ENCODE assay signal across 16 mouse cellular contexts in the genomic region with DNA sequence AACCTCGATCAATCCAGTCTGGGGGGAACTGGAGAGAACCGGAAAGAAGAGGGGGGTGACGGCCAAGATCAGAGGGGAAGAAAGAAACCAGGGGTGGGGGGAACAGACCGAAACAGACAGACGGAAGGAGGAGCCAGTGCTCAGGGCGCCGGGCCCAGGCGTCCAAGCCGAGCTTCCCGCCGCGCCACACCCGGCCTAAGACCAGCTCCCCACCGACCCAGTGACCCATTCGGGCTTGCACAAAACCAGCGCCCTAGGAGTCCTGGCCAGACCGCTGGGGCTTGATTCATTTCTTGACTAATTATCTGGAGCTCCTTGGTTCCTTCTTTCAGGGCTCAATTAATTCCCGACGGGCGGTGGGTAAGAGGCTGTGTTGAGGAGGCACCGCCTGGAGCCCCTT. TPM values are rescaled to one million over a fixed set of nuclear protein-coding genes. Genes with fewer than 3 reads are reported as not detected.
DNase-seq lines count a peak whose midpoint lies in the region; ATAC-seq and TF ChIP-seq lines count a peak whose summit lies in the region.
"Had no signal": no experiment of that assay in that cellular context is flagged by ENCODE, and none has a peak within 500 bp of the region (broad histone marks: within the 10 kb centered on the region; RNA-seq: fewer than 3 reads in every experiment).

No protein-coding gene starts in this region.

- H3K4me3 ChIP-seq in forebrain, embryonic 10.5 days: peak overlapping the region; percentile 19; the same call in 1 of the 2 replicates
- no peak overlapping the region for H3K4me3 ChIP-seq in forebrain, embryonic 12.5 days (replicated peaks)
- no peak overlapping the region for H3K4me3 ChIP-seq in lung, embryonic 14.5 days (ENCODE audit: low read depth, low read length)
- peak overlapping the region; percentile 36 for H3K4me3 ChIP-seq in embryonic facial prominence, embryonic 10.5 days
- no peak overlapping the region for H3K4me3 ChIP-seq in intestine, postnatal 0 days (ENCODE audit: low read depth, low read length)
- H3K4me3 ChIP-seq: forebrain, embryonic 15.5 days; heart, embryonic 12.5 days; hindbrain, embryonic 15.5 days had no signal

- no peak for TF ChIP-seq CTCF in lung, embryonic 14.5 days (IDR thresholded peaks at IDR 0.05; ENCODE audit: low read depth)
- no peak for TF ChIP-seq CTCF in intestine, postnatal 0 days (IDR thresholded peaks at IDR 0.05; ENCODE audit: low read depth)

- H3K4me2 ChIP-seq in forebrain, embryonic 12.5 days: no peak overlapping the region
- H3K4me2 ChIP-seq in lung, embryonic 14.5 days: peak overlapping the region; percentile 13; the same call in 1 of the 2 replicates
- H3K4me2 ChIP-seq in intestine, postnatal 0 days (replicated peaks; ENCODE audit: low read depth): no peak overlapping the region
- H3K4me2 ChIP-seq: forebrain, embryonic 15.5 days; heart, embryonic 12.5 days; hindbrain, embryonic 15.5 days had no signal

- no peak overlapping the region for H3K27ac ChIP-seq in forebrain, embryonic 10.5 days
- H3K27ac ChIP-seq in forebrain, embryonic 12.5 days: no peak overlapping the region
- H3K27ac ChIP-seq in lung, embryonic 14.5 days (ENCODE audit: low read depth): no peak overlapping the region
- peak overlapping the region; percentile 37; the same call in 1 of the 2 replicates for H3K27ac ChIP-seq in embryonic facial prominence, embryonic 10.5 days (replicated peaks)
- no peak overlapping the region for H3K27ac ChIP-seq in intestine, postnatal 0 days (ENCODE audit: low read depth, low read length)
- H3K27ac ChIP-seq: forebrain, embryonic 15.5 days; hindbrain, embryonic 15.5 days; liver, embryonic 14.5 days had no signal

- WGBS in forebrain, embryonic 10.5 days: 0% methylated on average over 21 of the region's 21 CpGs
- WGBS in forebrain, embryonic 12.5 days: 0% methylated on average over 21 of the region's 21 CpGs
- WGBS in lung, embryonic 14.5 days: 15% methylated on average over 21 of the region's 21 CpGs
- 2% methylated on average over 21 of the region's 21 CpGs for WGBS in embryonic facial prominence, embryonic 10.5 days
- WGBS in intestine, postnatal 0 days: 28% methylated on average over 21 of the region's 21 CpGs

- H3K9ac ChIP-seq in forebrain, embryonic 12.5 days: no peak overlapping the region
- H3K9ac ChIP-seq in lung, embryonic 14.5 days: no peak overlapping the region
- H3K9ac ChIP-seq in intestine, postnatal 0 days (ENCODE audit: low read depth, low read length): no peak overlapping the region
- H3K9ac ChIP-seq: forebrain, embryonic 15.5 days; heart, embryonic 12.5 days; hindbrain, embryonic 15.5 days; liver, embryonic 14.5 days had no signal

- ATAC-seq in forebrain, embryonic 12.5 days (ENCODE audit: low FRiP score): no peak
- no peak for ATAC-seq in lung, embryonic 14.5 days (ENCODE audit: insufficient read depth)
- ATAC-seq in intestine, postnatal 0 days: no peak
- ATAC-seq: forebrain, embryonic 15.5 days had no signal

- H3K9me3 ChIP-seq in forebrain, embryonic 10.5 days: no peaks in the 10 kb centered on the region
- no peaks in the 10 kb centered on the region for H3K9me3 ChIP-seq in forebrain, embryonic 12.5 days
- no peaks in the 10 kb centered on the region for H3K9me3 ChIP-seq in lung, embryonic 14.5 days (ENCODE audit: low read depth, low read length)
- H3K9me3 ChIP-seq in embryonic facial prominence, embryonic 10.5 days: no peaks in the 10 kb centered on the region
- no peaks in the 10 kb centered on the region for H3K9me3 ChIP-seq in intestine, postnatal 0 days (ENCODE audit: control insufficient read depth)
- H3K9me3 ChIP-seq: forebrain, embryonic 15.5 days; heart, embryonic 12.5 days; hindbrain, embryonic 15.5 days had no signal

- H3K27me3 ChIP-seq in forebrain, embryonic 10.5 days (ENCODE audit: poor library complexity, severe bottlenecking): peaks cover 98% of the 10 kb centered on the region
- peaks cover 94% of the 10 kb centered on the region for H3K27me3 ChIP-seq in forebrain, embryonic 12.5 days
- peaks cover 64% of the 10 kb centered on the region for H3K27me3 ChIP-seq in lung, embryonic 14.5 days (ENCODE audit: insufficient read depth, low read length)
- peaks cover 89% of the 10 kb centered on the region for H3K27me3 ChIP-seq in embryonic facial prominence, embryonic 10.5 days (replicated peaks; ENCODE audit: low read depth, poor library complexity, severe bottlenecking)
- H3K27me3 ChIP-seq in intestine, postnatal 0 days (replicated peaks; ENCODE audit: control insufficient read depth, insufficient read depth, low read length): peaks cover 64% of the 10 kb centered on the region

- peaks cover 16% of the 10 kb centered on the region for H3K4me1 ChIP-seq in forebrain, embryonic 10.5 days
- H3K4me1 ChIP-seq in forebrain, embryonic 12.5 days: no peaks in the 10 kb centered on the region
- H3K4me1 ChIP-seq in lung, embryonic 14.5 days (ENCODE audit: insufficient read depth): no peaks in the 10 kb centered on the region; the same call in 1 of the 2 replicates
- H3K4me1 ChIP-seq in embryonic facial prominence, embryonic 10.5 days: peaks cover 31% of the 10 kb centered on the region
- H3K4me1 ChIP-seq in intestine, postnatal 0 days (replicated peaks; ENCODE audit: control insufficient read depth, insufficient read depth, low read length): no peaks in the 10 kb centered on the region

- DNase-seq in forebrain, embryonic 10.5 days (ENCODE audit: extremely low spot score, low spot score): no peak
- DNase-seq in lung, embryonic 14.5 days: peak; percentile 37
- DNase-seq in lung, postnatal 36 days: no peak
- peak; percentile 47 for DNase-seq in embryonic facial prominence, embryonic 10.5 days (ENCODE audit: low spot score)
- peak; percentile 21 for DNase-seq in lung, postnatal 14 days
- DNase-seq in urinary bladder, postnatal 25 days (ENCODE audit: low spot score): no peak
- DNase-seq: cerebellum, postnatal 14 days; kidney, adult 9 months; thymus, postnatal 4 days had no signal

- no peaks in the 10 kb centered on the region for H3K36me3 ChIP-seq in forebrain, embryonic 10.5 days (replicated peaks)
- H3K36me3 ChIP-seq in forebrain, embryonic 12.5 days (replicated peaks): no peaks in the 10 kb centered on the region
- 0 out of 2 replicates have a peak, but pooled peaks cover 4% of the 10 kb centered on the region for H3K36me3 ChIP-seq in lung, embryonic 14.5 days (ENCODE audit: insufficient read depth)
- H3K36me3 ChIP-seq in embryonic facial prominence, embryonic 10.5 days (replicated peaks): 0 out of 2 replicates have a peak, but pooled peaks cover 2% of the 10 kb centered on the region
- H3K36me3 ChIP-seq in intestine, postnatal 0 days (ENCODE audit: control insufficient read depth, insufficient read depth): no peaks in the 10 kb centered on the region
- H3K36me3 ChIP-seq: forebrain, embryonic 15.5 days; G1E; heart, embryonic 12.5 days; hindbrain, embryonic 15.5 days had no signal

RNA-seq across cellular contexts. Expression of gene Tbx3, which starts 13.6 kb away (rescaled TPM):
- 10.6 and 13.9 TPM in 2 replicates for polyA plus RNA-seq in forebrain, embryonic 10.5 days (2016; fragmentation: Nextera tagmentation; extraction: Ambion mirVana)
- polyA plus RNA-seq in forebrain, embryonic 12.5 days (2016; fragmentation: Nextera tagmentation; extraction: Ambion mirVana): 1.7 and 2.3 TPM in 2 replicates
- 82.1 and 84.8 TPM in 2 replicates for polyA plus RNA-seq in lung, embryonic 14.5 days (2014; fragmentation: Nextera tagmentation; extraction: Ambion mirVana)
- 58.3 and 64.8 TPM in 2 replicates for polyA plus RNA-seq in embryonic facial prominence, embryonic 10.5 days (2016; fragmentation: Nextera tagmentation; extraction: Ambion mirVana)
- polyA plus RNA-seq in intestine, postnatal 0 days (2015; fragmentation: Nextera tagmentation; extraction: Ambion mirVana): 30.6 and 42.6 TPM in 2 replicates
- polyA plus RNA-seq: G1E had no signal

Comparison
In these comparisons a context has a peak if more than half of its experiments do, and no peak if none do; other contexts are left out.
1. DNase-seq: peak in lung, embryonic 14.5 days (single experiment), embryonic facial prominence, embryonic 10.5 days (single experiment) and lung, postnatal 14 days (single experiment); none in forebrain, embryonic 10.5 days (single experiment), lung, postnatal 36 days (single experiment) and urinary bladder, postnatal 25 days (single experiment).
2. H3K4me3 ChIP-seq: peak in forebrain, embryonic 10.5 days (single experiment) and embryonic facial prominence, embryonic 10.5 days (single experiment); none in forebrain, embryonic 12.5 days (single experiment), lung, embryonic 14.5 days (single experiment) and intestine, postnatal 0 days (single experiment).